Mouse (Mus musculus) lung, adult 10 weeks (tissue): ENCODE measurements around the gene Map7d2. TPM values are rescaled to one million over a fixed set of nuclear protein-coding genes. Genes with fewer than 3 reads are reported as not detected.

Experiments
- polyA plus RNA-seq: library from polyadenylated mRNA; stranded (reverse); fragments of 350-450 nt; fragmentation: Illumina TruSeq; extraction: RNeasy Lipid Tissue Mini Kit (QIAGEN cat#74804); gene quantifications from one replicate; pipeline ENCODE4 v1.2.3, GENCODE M21; 2014; ENCODE audit warnings: low read depth, low replicate concordance; ENCODE audit not compliant: insufficient read depth

Gene Map7d2
- polyA plus RNA-seq: 0.12 TPM

DNA sequence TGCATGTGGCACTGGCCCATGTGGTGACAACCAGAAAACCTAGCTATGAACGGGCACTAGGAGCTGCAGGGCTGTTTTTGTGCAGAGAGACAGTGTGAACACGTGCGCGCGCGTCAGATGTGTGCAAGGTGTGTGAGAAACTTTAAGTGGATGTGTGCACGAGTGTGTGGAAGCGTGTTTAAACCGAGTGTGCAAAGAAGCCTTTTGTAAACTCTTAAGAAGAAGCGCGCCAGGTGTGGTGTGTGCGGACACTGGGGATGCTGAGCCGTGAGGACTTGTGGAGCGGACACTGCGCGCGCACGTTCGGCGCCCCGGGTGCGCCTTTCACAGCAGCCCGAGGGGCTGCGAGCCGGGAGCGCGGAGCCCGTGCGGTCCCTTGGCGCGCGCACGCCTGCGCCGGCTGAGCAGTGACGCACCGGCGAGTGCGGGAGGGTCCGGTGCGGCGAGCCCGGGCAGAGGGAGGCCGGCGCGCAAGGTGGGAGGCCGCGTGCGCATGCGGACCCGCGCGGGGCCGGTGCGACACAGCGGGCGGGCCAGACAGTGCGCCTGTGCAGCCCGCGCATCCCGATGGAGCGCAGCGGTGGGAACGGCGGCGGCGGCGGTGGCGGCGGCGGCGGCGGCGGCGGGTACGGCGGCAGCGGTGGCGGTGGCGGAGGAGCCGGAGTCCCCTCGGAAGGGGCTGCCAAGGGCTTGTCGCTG lies at the start of gene Map7d2:
Map7d2 (plus strand) TSS at position 443 of the 699 bp plus-strand sequence.

DNA sequence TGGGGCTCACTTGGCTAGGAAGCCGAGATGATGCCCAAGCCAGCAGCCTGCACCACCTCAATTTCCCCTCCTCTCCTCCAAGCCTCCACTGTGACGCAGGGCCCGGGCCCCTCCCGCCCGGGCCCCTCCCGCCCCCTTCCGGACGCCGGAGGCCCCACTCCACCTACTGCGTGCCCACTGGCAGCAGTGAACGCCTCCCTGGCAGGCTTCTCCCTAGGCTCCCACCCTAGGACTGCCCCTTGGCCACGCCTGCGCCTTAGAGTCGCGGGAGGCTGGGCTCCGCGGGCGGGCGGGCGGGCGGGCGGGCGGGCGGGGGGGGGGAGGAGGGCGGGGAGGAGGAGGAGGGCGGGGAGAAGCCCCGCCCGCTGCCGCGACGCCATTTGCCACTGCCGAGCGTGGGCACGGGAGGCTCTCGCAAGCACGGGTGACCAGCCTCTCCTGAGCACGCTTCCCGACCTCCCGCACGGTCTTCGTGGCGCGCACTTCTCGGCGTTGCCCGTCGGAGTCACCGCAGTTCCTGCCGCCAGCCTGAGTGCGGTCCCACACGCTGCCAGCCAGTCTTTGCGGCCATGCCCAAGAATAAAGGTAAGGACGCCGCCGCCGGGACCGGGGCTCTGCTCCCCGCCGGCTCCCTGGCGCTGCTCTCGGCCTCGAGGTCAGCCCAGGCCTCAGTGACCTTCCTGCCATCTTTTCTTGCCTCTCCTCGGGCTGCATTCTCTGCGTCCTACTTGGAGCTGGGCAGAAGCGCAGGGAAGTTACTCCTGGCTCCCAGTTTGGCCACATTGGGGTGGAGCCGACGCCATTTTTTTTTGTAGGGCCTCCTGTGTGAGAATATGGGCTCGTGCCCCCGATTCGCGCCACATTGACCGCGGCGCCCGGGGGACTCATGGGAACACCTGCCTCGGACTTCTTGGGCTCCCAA lies 42.3 kb upstream of the Map7d2 start, which contains the start of gene Eif1ax:
Eif1ax (plus strand) TSS at position 348 of the 922 bp plus-strand sequence.

DNA sequence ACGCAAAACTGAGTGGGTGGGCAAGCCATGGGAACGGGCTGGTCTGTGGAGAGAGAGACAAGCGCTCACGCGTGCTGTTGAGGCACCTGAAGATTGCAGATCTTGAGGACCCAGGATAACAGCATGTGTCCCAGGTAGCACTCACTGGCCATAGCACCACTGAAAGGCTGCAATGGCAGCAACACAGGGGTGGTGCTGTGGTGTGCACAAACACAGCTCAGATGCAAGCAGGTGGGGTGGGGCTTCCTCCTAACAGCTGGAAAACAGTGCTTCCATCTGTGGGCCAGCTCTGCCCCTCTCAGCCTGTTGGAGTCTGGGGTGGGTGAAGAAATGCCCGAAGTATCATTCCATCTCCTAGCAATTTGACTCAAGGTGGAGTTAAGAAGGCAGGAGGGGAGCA lies 112.0 kb downstream of the Map7d2 start, which contains the start of gene Bclaf3:
Bclaf3 (plus strand) TSS at position 301 of the 400 bp plus-strand sequence.

Other genes with a start within 250 kb of the Map7d2 start
- gene Rps6ka3, start 204.3 kb upstream of the Map7d2 start, polyA plus RNA-seq: 12.9 TPM
- 47.7 TPM for gene Eif1ax, start 42.4 kb upstream of the Map7d2 start, polyA plus RNA-seq
- gene Bclaf3, start 112.1 kb downstream of the Map7d2 start, polyA plus RNA-seq: 4.6 TPM
- 16.4 TPM for gene Sh3kbp1, start 212.7 kb downstream of the Map7d2 start, polyA plus RNA-seq